Mouse (Mus musculus): ENCODE measurements at regions not wholly inside any gene's neighbourhood (a gene's known extent, or its start where the extent isn't known, plus 50 kb on each side); places are given as distances from the start of the nearest gene placed in this dataset.

- TF ChIP-seq USF1 (IDR thresholded peaks at IDR 0.05; ENCODE audit: low read depth, low read length): no peak
- TF ChIP-seq POLR2AphosphoS2 (IDR thresholded peaks at IDR 0.05; ENCODE audit: low read depth, low read length): no peak
- TF ChIP-seq ELF1 (IDR thresholded peaks at IDR 0.05; ENCODE audit: low read depth, low read length): no peak
- TF ChIP-seq MXI1 (IDR thresholded peaks at IDR 0.05; ENCODE audit: low read depth, low read length): no peak
- TF ChIP-seq CTCF (conservative IDR thresholded peaks at IDR 0.05 in 1 of 2, IDR thresholded peaks at IDR 0.05 in 1 of 2; ENCODE audit: low read depth in 2 of 2, low read length in 2 of 2): no peak
- TF ChIP-seq GABPA (IDR thresholded peaks at IDR 0.05; ENCODE audit: insufficient replicate concordance, low read depth, low read length): no peak
- no peak for TF ChIP-seq EP300 (IDR thresholded peaks at IDR 0.05; ENCODE audit: low read length)
- TF ChIP-seq MYC (IDR thresholded peaks at IDR 0.05; ENCODE audit: low read depth, low read length): no peak
- TF ChIP-seq KAT2A (IDR thresholded peaks at IDR 0.05; ENCODE audit: insufficient replicate concordance, low read length): no peak
Measured at GRCm38 (mm10) chr16:54098696-54099095, 1199.1 kb downstream of the Zpld1 start.
